Mouse (Mus musculus) spleen, embryonic (tissue): ENCODE measurements at regions not wholly inside any gene's neighbourhood (a gene's known extent, or its start where the extent isn't known, plus 50 kb on each side); places are given as distances from the start of the nearest gene placed in this dataset.

ENCODE experiments used
- CTCF ChIA-PET: fragments of 350-600 bp; sonication (Branson Sonifier 250); formaldehyde crosslinking; loops from one replicate; lab custom pipeline; 2022; lab: Charles Lee

GRCm38 (mm10) chr5:35221451-35222305 lies 56.4 kb upstream of the Adra2c start:
- CTCF ChIA-PET: no interaction called here

GRCm38 (mm10) chr5:35216271-35216670 lies 61.8 kb upstream of the Adra2c start:
- CTCF ChIA-PET: no interaction called here

GRCm38 (mm10) chr5:35215480-35216195 lies 62.5 kb upstream of the Adra2c start:
- CTCF ChIA-PET: no interaction called here

DNA sequence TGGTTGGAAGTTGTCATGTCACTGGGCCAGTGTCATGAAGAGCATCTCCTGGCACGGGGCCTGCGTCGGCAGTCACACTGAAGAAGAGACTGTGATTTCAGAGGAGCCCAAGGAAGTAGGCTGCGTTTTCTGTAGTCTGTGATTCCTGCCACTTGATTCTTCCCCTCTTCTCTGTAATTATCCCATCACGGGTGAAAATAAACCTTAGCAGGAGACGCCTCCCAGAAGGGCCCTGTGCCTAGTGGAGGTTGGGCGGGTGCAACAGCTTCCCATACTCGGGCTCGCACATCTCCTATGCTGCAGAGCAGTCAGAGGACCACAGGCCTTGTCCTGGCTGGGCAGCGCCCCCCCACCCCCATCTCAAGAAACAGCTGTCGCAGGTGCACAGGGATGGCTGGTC lies 63.1 kb upstream of the Adra2c start:
- CTCF ChIA-PET: no interaction called here

- CTCF ChIA-PET: no interaction called here
Observed at GRCm38 (mm10) chr5:35209348-35209747, 68.8 kb upstream of the Adra2c start.

GRCm38 (mm10) chr5:35204049-35204448 lies 74.1 kb upstream of the Adra2c start:
- CTCF ChIA-PET: no interaction called here

DNA sequence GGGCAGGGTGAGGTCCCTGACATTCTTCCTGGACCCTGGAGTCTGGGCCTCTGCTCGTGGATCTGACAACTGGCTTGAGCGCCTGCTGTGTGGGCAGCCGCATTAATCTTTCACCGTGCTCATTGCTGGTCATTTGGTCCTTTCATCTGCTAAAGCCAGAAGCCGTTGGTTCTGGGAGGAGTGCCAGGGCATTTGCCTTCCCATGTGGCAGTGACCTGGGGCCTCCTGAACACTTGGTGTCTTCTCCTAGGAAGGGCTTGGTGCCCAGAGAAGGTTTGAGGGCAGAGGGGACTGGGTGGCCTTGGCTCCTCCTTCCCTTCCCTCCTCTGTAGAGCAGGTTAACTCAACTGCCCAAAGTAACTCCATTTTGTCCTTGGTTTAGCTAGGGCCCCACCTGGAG lies 79.7 kb upstream of the Adra2c start:
- CTCF ChIA-PET: no interaction called here

DNA sequence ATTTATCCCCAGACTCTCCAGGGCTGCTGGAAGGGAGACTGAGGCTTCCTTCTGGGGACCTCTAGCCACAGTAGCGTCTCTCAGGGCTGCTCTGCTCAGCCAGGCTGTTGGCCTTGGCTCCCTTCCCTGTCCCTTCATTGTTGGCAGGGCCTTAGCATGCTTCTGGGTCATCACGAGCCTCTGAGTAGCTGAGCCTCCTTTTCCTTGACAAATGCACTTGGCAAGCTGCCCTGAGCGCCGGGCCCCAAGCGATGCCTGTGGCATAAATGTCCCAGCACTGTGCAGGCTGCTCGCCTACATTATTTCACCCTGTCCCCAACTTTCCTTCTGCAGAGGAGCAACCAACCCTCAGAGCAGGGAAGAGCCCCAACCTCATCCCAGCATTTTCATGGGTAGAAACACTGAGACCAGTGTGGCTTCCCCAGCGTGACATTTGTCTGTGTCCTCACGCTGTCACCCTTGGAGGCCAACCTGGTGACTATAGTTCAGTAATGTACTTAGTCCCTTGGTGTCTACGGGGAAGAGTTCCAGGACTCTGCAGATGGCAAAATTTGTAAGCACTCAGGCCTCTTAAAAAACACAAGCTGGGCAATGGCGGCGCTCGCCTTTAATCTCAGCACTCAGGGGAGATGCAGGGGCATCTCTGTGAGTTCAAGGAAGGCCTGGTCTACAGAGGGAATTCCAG lies 83.7 kb upstream of the Lrpap1 start:
- CTCF ChIA-PET: no interaction called here

- CTCF ChIA-PET: no interaction called here
Observed at GRCm38 (mm10) chr5:35185826-35186225, 80.3 kb upstream of the Lrpap1 start.

DNA sequence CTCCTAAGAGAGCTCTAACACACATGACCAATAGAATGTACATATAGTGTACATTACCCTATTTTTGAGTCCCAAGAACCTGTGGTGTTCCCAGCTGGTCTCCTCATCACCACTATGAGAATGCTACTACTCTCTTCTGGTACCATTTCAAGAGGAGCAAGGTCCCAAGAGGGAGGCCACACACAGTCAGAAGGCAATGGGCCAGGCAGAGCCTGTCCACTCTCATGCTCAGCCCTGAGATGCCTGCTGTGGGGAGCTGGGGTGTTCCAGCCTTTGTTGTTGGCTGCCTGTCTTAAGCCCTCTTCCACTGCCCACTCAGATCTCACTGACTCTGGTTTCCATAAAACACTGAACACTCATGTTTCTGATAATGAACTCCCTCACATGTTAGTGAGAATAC lies 79.7 kb upstream of the Lrpap1 start:
- CTCF ChIA-PET: no interaction called here

DNA sequence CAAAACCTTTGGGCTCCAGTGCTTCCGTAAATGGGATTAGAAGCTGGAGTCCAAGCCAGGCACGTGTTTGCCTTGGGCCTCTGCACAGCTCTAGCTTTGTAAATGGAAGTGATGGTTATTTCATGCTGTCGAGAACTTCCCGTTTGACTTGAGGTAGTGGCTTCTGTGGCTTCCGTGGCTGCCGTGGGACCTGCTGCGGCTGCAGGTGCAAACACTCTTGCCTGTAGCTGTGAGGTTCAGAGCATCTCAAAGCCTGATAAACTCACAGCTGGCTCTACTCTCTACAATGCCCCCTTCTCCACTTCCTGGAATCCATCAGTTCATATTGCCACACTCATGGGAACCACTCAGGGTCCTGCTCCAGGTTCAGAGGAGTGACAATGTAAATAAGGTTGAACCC lies 77.9 kb upstream of the Lrpap1 start:
- CTCF ChIA-PET: no interaction called here

DNA sequence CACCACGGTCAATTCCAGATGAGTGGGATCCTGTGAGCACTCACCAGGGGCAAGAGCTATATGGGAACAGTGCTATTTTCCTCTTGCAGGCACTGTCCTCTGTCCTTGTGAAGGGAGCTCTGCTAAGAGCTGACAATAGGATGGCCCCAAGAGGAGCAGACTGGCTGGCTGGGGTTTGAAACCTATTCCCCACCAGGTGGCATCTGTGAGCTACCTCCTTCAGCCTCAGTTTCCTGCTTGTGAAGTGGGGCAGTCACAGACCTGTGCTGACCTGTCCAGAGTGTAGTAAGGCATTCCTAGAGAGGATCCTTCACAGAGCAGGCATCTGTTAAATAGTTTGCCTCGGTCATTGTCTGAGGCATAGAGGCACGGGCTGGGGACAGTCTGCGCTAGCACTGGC lies 71.8 kb upstream of the Lrpap1 start:
- CTCF ChIA-PET: interaction anchor here (0.9 kb wide), 1 partner anchor 171 kb away, joined by 3 read pairs; no protein-coding TSS in a partner anchor

DNA sequence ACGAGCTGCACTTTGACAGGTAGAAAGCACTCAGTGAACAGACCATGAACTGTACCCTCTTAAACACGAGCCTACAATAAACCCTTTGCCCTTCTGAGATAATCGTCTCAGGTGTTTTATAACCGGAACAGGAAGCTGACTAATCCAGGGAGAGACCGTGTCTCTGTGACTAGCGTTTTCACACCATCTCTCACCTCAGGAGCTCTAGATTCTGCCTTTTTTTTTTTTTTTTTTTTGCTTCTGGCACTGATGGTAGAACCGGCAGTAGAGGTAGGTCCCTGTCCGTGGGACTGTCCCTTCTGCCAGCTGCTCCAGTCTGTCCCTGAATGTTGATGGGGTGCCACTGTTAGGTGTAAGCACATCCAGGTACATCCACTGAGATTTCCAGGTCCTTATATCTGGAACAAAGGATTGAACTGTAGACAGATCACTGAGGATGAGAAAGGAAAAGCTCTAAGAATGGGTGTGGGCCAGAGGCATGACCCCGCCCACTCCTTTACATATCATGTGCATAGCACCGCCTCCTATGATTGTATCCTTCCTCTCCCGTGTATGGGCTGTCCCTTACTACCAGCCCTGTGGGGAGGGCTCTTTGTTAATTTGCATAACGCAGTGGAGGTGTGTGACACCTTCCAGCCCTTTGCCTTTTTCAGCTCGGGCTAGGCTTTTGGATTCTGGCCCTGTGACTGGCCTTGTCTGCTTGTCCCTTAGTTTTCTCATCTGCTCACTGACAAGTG lies 70.7 kb upstream of the Lrpap1 start:
- CTCF ChIA-PET: interaction anchor here (0.6 kb wide), 1 partner anchor 10 kb away, joined by 5 read pairs; no protein-coding TSS in a partner anchor

DNA sequence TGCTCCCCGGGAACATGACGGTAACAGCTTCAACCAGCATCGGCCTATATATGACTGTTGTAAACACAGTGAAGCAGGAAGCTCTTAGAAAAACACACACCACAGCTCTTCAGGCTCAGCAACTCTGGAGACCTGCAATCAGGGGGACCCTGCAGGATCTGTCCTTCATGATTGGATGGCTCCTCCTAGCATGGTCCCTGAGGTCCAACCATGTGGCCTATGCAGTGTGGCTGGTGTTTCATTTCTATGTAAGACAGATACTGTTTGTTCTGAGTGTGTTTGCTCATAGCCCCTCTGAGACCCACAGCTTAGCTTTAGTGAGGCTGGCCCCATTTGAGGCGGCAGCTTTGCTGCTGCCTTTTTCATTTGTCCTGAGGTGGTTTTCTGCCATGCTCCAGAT lies 68.8 kb upstream of the Lrpap1 start:
- CTCF ChIA-PET: no interaction called here

- CTCF ChIA-PET: no interaction called here
Observed at GRCm38 (mm10) chr5:35171336-35171735, 65.8 kb upstream of the Lrpap1 start.

DNA sequence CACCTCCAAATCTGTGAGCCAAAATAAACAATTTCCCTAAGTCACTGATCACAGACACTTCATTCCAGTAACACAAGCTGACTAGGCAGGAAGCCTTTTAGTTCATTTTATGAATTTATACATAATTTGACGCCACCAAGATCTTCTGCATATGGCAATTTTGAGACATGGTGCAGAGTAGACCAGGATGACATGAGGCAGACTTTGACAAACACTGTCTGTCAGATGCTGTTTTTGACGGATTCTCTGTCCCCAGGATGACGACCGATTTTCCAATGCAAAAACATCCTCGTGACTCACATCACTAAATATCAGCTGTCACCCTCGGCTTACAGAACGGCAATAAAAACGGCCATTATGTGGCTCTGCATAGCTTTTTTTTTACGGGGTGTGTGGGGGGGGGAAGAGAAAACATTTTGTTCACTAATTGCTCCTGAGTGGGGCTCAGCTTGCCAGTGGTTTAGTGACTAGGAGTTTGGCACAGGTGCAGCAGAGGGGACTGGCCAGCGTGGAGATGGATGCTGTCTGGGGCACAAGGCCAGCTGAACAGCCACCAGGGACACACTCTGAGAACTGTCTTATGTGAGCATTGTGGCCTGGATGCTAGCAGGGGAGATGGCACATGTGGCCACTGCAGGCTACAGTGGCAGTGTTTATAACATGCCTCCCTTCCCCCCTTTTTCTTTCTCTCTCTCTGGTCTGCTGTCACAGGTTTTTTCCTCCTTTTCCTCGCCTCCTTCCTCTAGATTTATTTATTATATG lies 65.0 kb upstream of the Lrpap1 start:
- CTCF ChIA-PET: no interaction called here

DNA sequence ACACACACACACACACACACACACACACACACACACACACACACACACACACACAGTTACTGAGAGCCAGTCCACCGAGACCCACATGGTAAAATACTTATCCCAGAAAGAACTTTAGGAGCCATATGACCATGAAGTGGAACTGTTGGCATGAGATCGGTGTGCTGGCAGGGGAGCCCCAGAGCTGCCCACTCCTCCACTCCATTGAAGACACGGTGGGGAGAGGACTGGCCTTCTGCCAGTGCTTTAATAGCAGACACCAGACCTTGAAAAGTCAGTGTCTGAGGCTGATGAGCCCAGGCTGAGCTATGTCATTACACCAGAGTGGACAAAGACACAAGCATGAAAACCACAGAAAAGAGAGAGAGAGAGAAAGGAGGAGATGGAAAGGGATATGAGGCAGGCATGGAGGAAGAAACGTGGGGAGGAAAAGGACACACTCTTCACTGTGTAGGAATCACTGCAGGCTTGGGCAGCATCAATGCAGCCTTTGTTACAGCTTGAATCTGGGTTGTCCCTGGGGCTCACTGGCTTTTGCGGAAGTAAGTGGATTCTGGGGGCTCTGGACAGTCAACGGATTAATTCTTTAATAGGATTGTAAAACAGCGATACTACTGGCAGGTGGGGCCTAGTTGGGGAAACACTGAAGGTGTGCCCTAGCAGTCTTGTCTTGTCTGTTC lies 64.2 kb upstream of the Lrpap1 start:
- CTCF ChIA-PET: no interaction called here

DNA sequence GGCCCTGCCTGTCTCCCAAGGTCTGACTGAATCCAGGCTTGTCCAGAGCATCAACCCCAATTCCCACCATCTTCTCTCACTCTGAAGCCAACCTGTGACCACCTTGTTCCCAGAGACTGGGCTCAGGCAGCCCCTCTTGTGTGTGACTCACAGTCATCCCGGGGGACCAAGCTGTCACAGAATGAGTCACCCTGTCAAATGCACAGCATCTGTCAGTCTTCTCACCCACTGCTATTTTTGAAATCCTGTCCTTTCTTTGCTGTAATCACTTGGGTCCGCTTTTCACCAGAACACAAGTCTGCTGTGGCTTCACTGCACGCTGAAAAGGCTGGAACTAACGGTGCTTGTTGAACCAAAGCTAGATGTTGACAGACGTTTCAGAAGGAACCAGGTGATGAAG lies 63.3 kb upstream of the Lrpap1 start:
- CTCF ChIA-PET: no interaction called here

GRCm38 (mm10) chr5:35168369-35168768 lies 62.8 kb upstream of the Lrpap1 start:
- CTCF ChIA-PET: no interaction called here

GRCm38 (mm10) chr5:35165993-35166392 lies 60.4 kb upstream of the Lrpap1 start:
- CTCF ChIA-PET: no interaction called here
